In the genomic region with DNA sequence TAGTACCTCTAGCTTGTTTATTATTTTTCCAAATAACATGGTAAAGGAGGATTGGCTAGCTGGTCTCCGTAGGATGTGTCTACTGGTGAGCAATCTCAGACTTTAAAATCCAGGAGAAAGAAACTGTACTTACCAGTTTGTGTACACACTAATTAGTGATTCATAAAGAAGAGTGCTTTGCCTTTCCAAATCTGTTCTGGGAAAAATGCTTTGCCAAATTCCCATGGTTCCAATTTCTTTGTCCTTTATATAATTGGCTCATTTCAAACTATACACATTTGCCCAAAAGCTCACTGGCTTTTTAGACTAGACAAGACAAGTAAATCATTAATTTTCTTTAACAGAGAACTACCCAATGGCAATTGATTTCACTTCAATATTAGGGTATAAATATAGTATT, we compare ENCODE assay signal across 21 mouse cellular contexts.
A peak's percentile ranks its signal among the peaks of the same experiment; 100 is the strongest.
DNase-seq lines count a peak whose midpoint lies in the region; ATAC-seq and TF ChIP-seq lines count a peak whose summit lies in the region.
"Had no signal": no experiment of that assay in that cellular context is flagged by ENCODE, and none has a peak within 500 bp of the region (broad histone marks: within the 10 kb centered on the region; RNA-seq: fewer than 3 reads in every experiment).

No protein-coding gene starts in this region.

- no peaks in the 10 kb centered on the region for H3K4me1 ChIP-seq in forebrain, embryonic 14.5 days (ENCODE audit: control insufficient read depth, insufficient read depth, low read length)
- H3K4me1 ChIP-seq in forebrain, embryonic 13.5 days, result no peaks in the 10 kb centered on the region
- H3K4me1 ChIP-seq: embryonic facial prominence, embryonic 10.5 days; embryonic facial prominence, embryonic 12.5 days; forebrain, embryonic 15.5 days had no signal

- H3K27ac ChIP-seq in forebrain, embryonic 14.5 days (ENCODE audit: low read depth, low read length), result no peak overlapping the region
- no peak overlapping the region for H3K27ac ChIP-seq in forebrain, embryonic 13.5 days
- H3K27ac ChIP-seq: embryonic facial prominence, embryonic 10.5 days; embryonic facial prominence, embryonic 12.5 days; forebrain, embryonic 15.5 days had no signal

- no peak overlapping the region for H3K4me3 ChIP-seq in forebrain, embryonic 14.5 days (ENCODE audit: low read depth, low read length)
- H3K4me3 ChIP-seq in forebrain, embryonic 13.5 days, result no peak overlapping the region
- H3K4me3 ChIP-seq: embryonic facial prominence, embryonic 10.5 days; embryonic facial prominence, embryonic 12.5 days; forebrain, embryonic 15.5 days had no signal

- H3K36me3 ChIP-seq in forebrain, embryonic 14.5 days (ENCODE audit: control insufficient read depth, insufficient read depth, low read length), result no peaks in the 10 kb centered on the region
- H3K36me3 ChIP-seq in forebrain, embryonic 13.5 days (ENCODE audit: poor library complexity, severe bottlenecking), result no peaks in the 10 kb centered on the region
- H3K36me3 ChIP-seq: embryonic facial prominence, embryonic 10.5 days; embryonic facial prominence, embryonic 12.5 days; forebrain, embryonic 15.5 days; G1E had no signal

- no peaks in the 10 kb centered on the region for H3K27me3 ChIP-seq in forebrain, embryonic 14.5 days (replicated peaks; ENCODE audit: control insufficient read depth, insufficient read depth, low read length)
- no peaks in the 10 kb centered on the region for H3K27me3 ChIP-seq in forebrain, embryonic 13.5 days
- H3K27me3 ChIP-seq: CH12.LX; embryonic facial prominence, embryonic 12.5 days; forebrain, embryonic 15.5 days had no signal

- ATAC-seq in forebrain, embryonic 14.5 days, result no peak
- ATAC-seq in forebrain, embryonic 13.5 days, result no peak
- ATAC-seq: CD4-positive, CD25-positive, alpha-beta regulatory T cell, adult 4 months; forebrain, embryonic 15.5 days; forebrain, postnatal 0 days had no signal

- no peaks in the 10 kb centered on the region for H3K9me3 ChIP-seq in forebrain, embryonic 14.5 days (replicated peaks; ENCODE audit: control insufficient read depth, low read length)
- no peaks in the 10 kb centered on the region for H3K9me3 ChIP-seq in forebrain, embryonic 13.5 days (replicated peaks)
- H3K9me3 ChIP-seq: embryonic facial prominence, embryonic 10.5 days; embryonic facial prominence, embryonic 12.5 days; forebrain, embryonic 15.5 days had no signal

- H3K9ac ChIP-seq in forebrain, embryonic 14.5 days (ENCODE audit: low read length), result no peak overlapping the region
- H3K9ac ChIP-seq in forebrain, embryonic 13.5 days, result no peak overlapping the region
- H3K9ac ChIP-seq: embryonic facial prominence, embryonic 12.5 days; forebrain, embryonic 15.5 days; forebrain, postnatal 0 days had no signal

- no peak overlapping the region for H3K4me2 ChIP-seq in forebrain, embryonic 14.5 days (ENCODE audit: low read length)
- no peak overlapping the region for H3K4me2 ChIP-seq in forebrain, embryonic 13.5 days
- H3K4me2 ChIP-seq: embryonic facial prominence, embryonic 12.5 days; forebrain, embryonic 15.5 days had no signal

- DNase-seq in forebrain, embryonic 14.5 days (ENCODE audit: low spot score), result peak; percentile 30
- DNase-seq in Muller cell, postnatal 12 days (ENCODE audit: inconsistent ontology term), result peak; percentile 56
- peak; percentile 58 for DNase-seq in brain, embryonic 14.5 days (ENCODE audit: low read depth)
- no peak for DNase-seq in kidney, adult 8-10 months
- DNase-seq: adrenal gland, adult 8-10 months; adrenal gland, postnatal 14 days; adrenal gland, postnatal 36 days; B cell, adult 2 months; cerebellum, adult 11-12 months; cerebellum, adult 2 months; cerebellum, adult 9-10 months; cerebellum, postnatal 10 days; cerebellum, postnatal 25 days; forebrain, postnatal 0 days had no signal

- no peak for TF ChIP-seq CTCF in brain, embryonic 14.5 days (IDR thresholded peaks at IDR 0.05; ENCODE audit: borderline replicate concordance, extremely low read depth, insufficient read depth, insufficient read length)

- WGBS in forebrain, embryonic 14.5 days, result 72% methylated on average over 1 of the region's 1 CpGs
- WGBS in forebrain, embryonic 13.5 days, result 59% methylated on average over 1 of the region's 1 CpGs

- TF ChIP-seq POLR2A in brain, embryonic 14.5 days (IDR thresholded peaks at IDR 0.05; ENCODE audit: borderline replicate concordance, extremely low read depth, insufficient read depth, insufficient read length, poor library complexity, severe bottlenecking), result no peak

Comparison
In these comparisons a context has a peak if more than half of its experiments do, and no peak if none do; other contexts are left out.
1. DNase-seq: peak in forebrain, embryonic 14.5 days (single experiment), Muller cell, postnatal 12 days (single experiment) and brain, embryonic 14.5 days (single experiment); none in kidney, adult 8-10 months (0 of 2).